Mouse (Mus musculus): Measurements from ENCODE around the gene Glyctk.
A peak's percentile ranks its signal among the peaks of the same experiment; 100 is the strongest.
"Not testable (repeated sequence)": the region's sequence is repeated elsewhere in the genome, so short reads cannot be mapped to it uniquely, and the experiment has no call there.

The Glyctk gene

GRCm38 (mm10) chr9:106179454-106179853 is 21.5 kb upstream of the Glyctk start:
- ATAC-seq (ENCODE audit: insufficient number of reproducible peaks, low FRiP score, low TSS enrichment) = no peak

GRCm38 (mm10) chr9:106177799-106178198 is 19.9 kb upstream of the Glyctk start:
- ATAC-seq (ENCODE audit: insufficient number of reproducible peaks, low FRiP score, low TSS enrichment) = no peak

GRCm38 (mm10) chr9:106176769-106177168 is 18.8 kb upstream of the Glyctk start:
- ATAC-seq (ENCODE audit: insufficient number of reproducible peaks, low FRiP score, low TSS enrichment) = no peak

- ATAC-seq (ENCODE audit: insufficient number of reproducible peaks, low FRiP score, low TSS enrichment) = no peak
Observed at GRCm38 (mm10) chr9:106175552-106176200, 17.7 kb upstream of the Glyctk start.

GRCm38 (mm10) chr9:106173363-106173762 is 15.4 kb upstream of the Glyctk start:
- ATAC-seq (ENCODE audit: insufficient number of reproducible peaks, low FRiP score, low TSS enrichment) = no peak

- ATAC-seq (ENCODE audit: insufficient number of reproducible peaks, low FRiP score, low TSS enrichment) = no peak
Observed at GRCm38 (mm10) chr9:106172527-106172926, 14.6 kb upstream of the Glyctk start.

GRCm38 (mm10) chr9:106171346-106172158 is 13.6 kb upstream of the Glyctk start:
- ATAC-seq (ENCODE audit: insufficient number of reproducible peaks, low FRiP score, low TSS enrichment) = peak; percentile 53

- peak; percentile 82 for ATAC-seq (ENCODE audit: insufficient number of reproducible peaks, low FRiP score, low TSS enrichment)
Observed at GRCm38 (mm10) chr9:106170556-106171345, 12.8 kb upstream of the Glyctk start, which contains the start of gene Wdr82. Gene Wdr82, plus strand, starts transcription at chr9:106170928.

- ATAC-seq (ENCODE audit: insufficient number of reproducible peaks, low FRiP score, low TSS enrichment) = no peak
Observed at GRCm38 (mm10) chr9:106169917-106170316, 12.0 kb upstream of the Glyctk start.

GRCm38 (mm10) chr9:106169006-106169405 is 11.1 kb upstream of the Glyctk start:
- ATAC-seq (ENCODE audit: insufficient number of reproducible peaks, low FRiP score, low TSS enrichment) = not testable (repeated sequence)

GRCm38 (mm10) chr9:106167703-106168102 is 9.8 kb upstream of the Glyctk start:
- ATAC-seq (ENCODE audit: insufficient number of reproducible peaks, low FRiP score, low TSS enrichment) = no peak

- no peak for ATAC-seq (ENCODE audit: insufficient number of reproducible peaks, low FRiP score, low TSS enrichment)
Observed at GRCm38 (mm10) chr9:106167241-106167640, 9.3 kb upstream of the Glyctk start.

- no peak for ATAC-seq (ENCODE audit: insufficient number of reproducible peaks, low FRiP score, low TSS enrichment)
Observed at GRCm38 (mm10) chr9:106166709-106167108, 8.8 kb upstream of the Glyctk start.

GRCm38 (mm10) chr9:106160426-106160825 is 2.5 kb upstream of the Glyctk start:
- no peak for ATAC-seq (ENCODE audit: insufficient number of reproducible peaks, low FRiP score, low TSS enrichment)

- peak; percentile 87 for ATAC-seq (ENCODE audit: insufficient number of reproducible peaks, low FRiP score, low TSS enrichment)
Observed at GRCm38 (mm10) chr9:106159784-106160301, 1.9 kb upstream of the Glyctk start.

- ATAC-seq (ENCODE audit: insufficient number of reproducible peaks, low FRiP score, low TSS enrichment) = no peak
Observed at GRCm38 (mm10) chr9:106159237-106159636, 1.3 kb upstream of the Glyctk start.

GRCm38 (mm10) chr9:106157623-106157925 is 364 bp downstream of the Glyctk start:
- ATAC-seq (ENCODE audit: insufficient number of reproducible peaks, low FRiP score, low TSS enrichment) = no peak

GRCm38 (mm10) chr9:106156921-106157622 is 866 bp downstream of the Glyctk start:
- no peak for ATAC-seq (ENCODE audit: insufficient number of reproducible peaks, low FRiP score, low TSS enrichment)

GRCm38 (mm10) chr9:106156419-106156818 is 1.5 kb downstream of the Glyctk start:
- ATAC-seq (ENCODE audit: insufficient number of reproducible peaks, low FRiP score, low TSS enrichment) = no peak

- no peak for ATAC-seq (ENCODE audit: insufficient number of reproducible peaks, low FRiP score, low TSS enrichment)
Observed at GRCm38 (mm10) chr9:106154106-106154505, 3.8 kb downstream of the Glyctk start.

Data from cerebellum, adult (tissue).